Mouse (Mus musculus) G1E (cell line): Measurements from ENCODE around the gene Wdr53. TPM values are rescaled to one million over a fixed set of nuclear protein-coding genes. Genes with fewer than 3 reads are reported as not detected.
A peak's percentile ranks its signal among the peaks of the same experiment; 100 is the strongest.
"Not testable (repeated sequence)": the region's sequence is repeated elsewhere in the genome, so short reads cannot be mapped to it uniquely, and the experiment has no call there.

ENCODE experiments used
- ATAC-seq: 2 replicates; pipeline ENCODE4 v1.8.0; 2016; ENCODE audit warnings: mild to moderate bottlenecking; ENCODE audit not compliant: insufficient number of reproducible peaks, poor library complexity, low FRiP score, severe bottlenecking; ENCODE audit errors: extremely low read depth
- DNase-seq: peaks from one replicate; pipeline ENCODE4 v3.0.0; 2012; ENCODE audit warnings: low spot score
- H3K27me3 ChIP-seq: 2 replicates; pipeline ENCODE4 v1.6.1; 2012; ENCODE audit warnings: mild to moderate bottlenecking, low read length, inconsistent platforms; ENCODE audit not compliant: insufficient read depth
- H3K36me3 ChIP-seq: replicated peaks from 2 replicates; pipeline ENCODE3; 2012; ENCODE audit warnings: mild to moderate bottlenecking, inconsistent platforms
- H3K4me1 ChIP-seq: 2 replicates; pipeline ENCODE4 v1.6.1; 2012; ENCODE audit warnings: low read depth, low read length, inconsistent platforms, mixed read lengths; ENCODE audit not compliant: insufficient read depth
- H3K4me3 ChIP-seq: 2 replicates; pipeline ENCODE4 v1.5.1; 2012; ENCODE audit warnings: low read depth, mild to moderate bottlenecking, inconsistent platforms, low read length, moderate library complexity, mixed read lengths
- H3K9me3 ChIP-seq: replicated peaks from 2 replicates; pipeline ENCODE4 v1.6.1; 2012; ENCODE audit warnings: inconsistent platforms
- CTCF ChIP-seq: IDR thresholded peaks from 2 replicates; pipeline ENCODE4 v1.5.1; 2012; ENCODE audit warnings: low read depth, low read length, inconsistent platforms, mixed read lengths
- GATA1 ChIP-seq: IDR thresholded peaks from 2 replicates; pipeline ENCODE4 v1.6.1; 2012; ENCODE audit warnings: borderline replicate concordance, low read length, inconsistent platforms, mixed read lengths
- GATA2 ChIP-seq: IDR thresholded peaks from 2 replicates; pipeline ENCODE4 v1.6.1; 2012; ENCODE audit warnings: low read depth, low read length, inconsistent platforms, borderline replicate concordance
- POLR2AphosphoS5 ChIP-seq: IDR thresholded peaks from 2 replicates; pipeline ENCODE4 v1.6.1; 2012; ENCODE audit warnings: low read depth, low read length, inconsistent platforms; ENCODE audit not compliant: insufficient replicate concordance
- TAL1 ChIP-seq: conservative IDR thresholded peaks from 2 replicates; pipeline ENCODE4 v1.6.1; 2012; ENCODE audit warnings: low read depth, low read length, inconsistent platforms, mixed read lengths
- polyA plus RNA-seq: library from polyadenylated mRNA; stranded (reverse); fragments of >175 nt; gene quantifications from 2 replicates; pipeline ENCODE4 v1.2.3, GENCODE M21; 2012
- total RNA-seq, 2 experiments: library from RNA; stranded (forward) in 1 of 2; stranded (reverse) in 1 of 2; fragments of 200-1000 nt in 1 of 2; fragments of >200 nt in 1 of 2; fragmentation: Nextera tagmentation in 1 of 2; gene quantifications; 2 replicates each; pipeline ENCODE4 v1.2.3; 2014 to 2017

Wdr53 gene
- total and polyA plus RNA-seq, 3 experiments = 14.2 to 24.9 (median 15.4) TPM

- TF ChIP-seq CTCF (no peak), TAL1 (no peak), GATA1 (no peak)
- H3K36me3 ChIP-seq = peaks cover 23% of the 10 kb centered on the region
- DNase-seq (peak; percentile 87), ATAC-seq (peak; percentile 85)
- peaks cover 14% of the 10 kb centered on the region for H3K4me1 ChIP-seq
- peaks cover 3% of the 10 kb centered on the region; the same call in 1 of the 2 replicates for H3K27me3 ChIP-seq
- H3K9me3 ChIP-seq = peaks cover 12% of the 10 kb centered on the region
- peak within 1 kb of the TSS; percentile 77 for H3K4me3 ChIP-seq
These were observed 30.6 kb downstream of the Wdr53 start, which contains the start of gene Rnf168 for GRCm38 (mm10) chr16:32277308-32278256. TSS of gene Rnf168 (plus strand) at chr16:32277459.

GRCm38 (mm10) chr16:32278396-32278795 lies 31.4 kb downstream of the Wdr53 start:
- H3K27me3 ChIP-seq = no peaks in the 10 kb centered on the region
- DNase-seq (no peak), ATAC-seq (no peak)
- H3K36me3 ChIP-seq = peaks cover 31% of the 10 kb centered on the region
- peaks cover 12% of the 10 kb centered on the region for H3K9me3 ChIP-seq
- H3K4me1 ChIP-seq = peaks cover 18% of the 10 kb centered on the region
- H3K4me3 ChIP-seq = peak overlapping the region; percentile 77
- no peak for TF ChIP-seq CTCF
- TF ChIP-seq GATA2 = no peak
- no peak for TF ChIP-seq GATA1
- TF ChIP-seq POLR2AphosphoS5 = no peak
- no peak for TF ChIP-seq TAL1

GRCm38 (mm10) chr16:32280211-32280610 lies 33.2 kb downstream of the Wdr53 start:
- peaks cover 12% of the 10 kb centered on the region for H3K9me3 ChIP-seq
- no peak overlapping the region; the same call in 1 of the 2 replicates for H3K4me3 ChIP-seq
- H3K27me3 ChIP-seq = no peaks in the 10 kb centered on the region
- H3K36me3 ChIP-seq = peaks cover 50% of the 10 kb centered on the region
- ATAC-seq (no peak), DNase-seq (no peak)
- TF ChIP-seq POLR2AphosphoS5 = no peak
- TF ChIP-seq GATA1 = no peak
- TF ChIP-seq CTCF = no peak
- TF ChIP-seq TAL1 = no peak
- H3K4me1 ChIP-seq = peaks cover 30% of the 10 kb centered on the region

- TF ChIP-seq GATA2 (no peak), GATA1 (no peak), TAL1 (no peak), POLR2AphosphoS5 (no peak), CTCF (no peak)
- no peak overlapping the region for H3K4me3 ChIP-seq
- peaks cover 74% of the 10 kb centered on the region for H3K36me3 ChIP-seq
- ATAC-seq (no peak), DNase-seq (no peak)
- peaks cover 22% of the 10 kb centered on the region for H3K4me1 ChIP-seq
- H3K9me3 ChIP-seq = peaks cover 12% of the 10 kb centered on the region
- no peaks in the 10 kb centered on the region for H3K27me3 ChIP-seq
These were observed 35.6 kb downstream of the Wdr53 start for GRCm38 (mm10) chr16:32282608-32283007.

- ATAC-seq = no peak
- TF ChIP-seq GATA1 (no peak), POLR2AphosphoS5 (no peak), TAL1 (no peak), GATA2 (no peak), CTCF (no peak)
- peaks cover 59% of the 10 kb centered on the region for H3K36me3 ChIP-seq
These were observed 44.8 kb downstream of the Wdr53 start for GRCm38 (mm10) chr16:32291821-32292220.

GRCm38 (mm10) chr16:32299617-32300016 lies 52.6 kb downstream of the Wdr53 start:
- H3K4me1 ChIP-seq = not testable (repeated sequence)
- peaks cover 72% of the 10 kb centered on the region for H3K36me3 ChIP-seq

More at GRCm38 (mm10) chr16:32291821-32292220, 44.8 kb downstream of the Wdr53 start:
- Histone ChIP-seq H3K9me3 (no peaks in the 10 kb centered on the region), H3K4me3 (no peak overlapping the region), H3K27me3 (no peaks in the 10 kb centered on the region), H3K4me1 (no peaks in the 10 kb centered on the region)
- no peak for DNase-seq

GRCm38 (mm10) chr16:32303046-32303445 lies 56.0 kb downstream of the Wdr53 start:
- Histone ChIP-seq H3K4me1 (no peaks in the 10 kb centered on the region), H3K36me3 (peaks cover 48% of the 10 kb centered on the region), H3K4me3 (no peak overlapping the region), H3K9me3 (no peaks in the 10 kb centered on the region), H3K27me3 (no peaks in the 10 kb centered on the region)
- no peak for DNase-seq
- no peak for TF ChIP-seq GATA1
- no peak for TF ChIP-seq CTCF
- TF ChIP-seq GATA2 = no peak
- no peak for TF ChIP-seq TAL1
- no peak for TF ChIP-seq POLR2AphosphoS5
- no peak for ATAC-seq

More at GRCm38 (mm10) chr16:32299617-32300016, 52.6 kb downstream of the Wdr53 start:
- H3K27me3 ChIP-seq, H3K9me3 ChIP-seq, ATAC-seq, H3K4me3 ChIP-seq, DNase-seq: not testable (repeated sequence)
